Mouse (Mus musculus) ES-E14 (cell line): ENCODE data around the gene Unc13c. TPM values are rescaled to one million over a fixed set of nuclear protein-coding genes. Genes with fewer than 3 reads are reported as not detected.

ENCODE experiments used
- DNase-seq: peaks from one replicate; pipeline ENCODE4 v3.0.0-alpha.2; 2013; ENCODE audit warnings: low read depth, low spot score
- H3K27ac ChIP-seq: 2 replicates; pipeline ENCODE4 v1.5.1; 2012; ENCODE audit warnings: low read depth, mild to moderate bottlenecking, low read length, moderate library complexity, mixed read lengths; ENCODE audit not compliant: poor library complexity, insufficient read depth, severe bottlenecking
- H3K36me3 ChIP-seq: 2 replicates; pipeline ENCODE4 v1.6.1; 2012; ENCODE audit warnings: mild to moderate bottlenecking, low read length, moderate library complexity, mixed read lengths; ENCODE audit not compliant: control insufficient read depth, poor library complexity, insufficient read depth, severe bottlenecking
- H3K4me1 ChIP-seq, 2 experiments: fragments of 150-350 bp in 1 of 2; sonication (generic) in 1 of 2; 2 replicates each; pipeline ENCODE4 v1.6.1; 2012; ENCODE audit warnings: low read length in 2 of 2, mild to moderate bottlenecking in 1 of 2, mixed read lengths in 1 of 2; ENCODE audit not compliant: control insufficient read depth in 2 of 2, insufficient read depth in 2 of 2, poor library complexity in 1 of 2
- H3K4me3 ChIP-seq, 2 experiments: fragments of 150-350 bp in 1 of 2; sonication (generic) in 1 of 2; 2 replicates each; pipeline ENCODE4 v1.5.1; 2012; ENCODE audit warnings: low read length in 2 of 2, low read depth in 1 of 2, mild to moderate bottlenecking in 1 of 2, mixed read lengths in 1 of 2; ENCODE audit not compliant: insufficient read depth in 1 of 2, poor library complexity in 1 of 2, severe bottlenecking in 1 of 2
- H3K9ac ChIP-seq: 2 replicates; pipeline ENCODE4 v1.6.1; 2012; ENCODE audit warnings: low read depth, mild to moderate bottlenecking, low read length, mixed read lengths; ENCODE audit not compliant: poor library complexity, insufficient read depth, severe bottlenecking
- H3K9me3 ChIP-seq: fragments of 150-350 bp; sonication (generic); 2 replicates; pipeline ENCODE4 v1.6.1; 2012; ENCODE audit warnings: low read depth, mild to moderate bottlenecking, low read length; ENCODE audit not compliant: control insufficient read depth, insufficient read depth
- CHD2 ChIP-seq: IDR thresholded peaks from 2 replicates; pipeline ENCODE4 v1.6.1; 2014; ENCODE audit warnings: mild to moderate bottlenecking, low read depth, low read length, inconsistent platforms
- HCFC1 ChIP-seq: IDR thresholded peaks from 2 replicates; pipeline ENCODE4 v1.6.1; 2012; ENCODE audit warnings: low read length, inconsistent platforms, borderline replicate concordance; ENCODE audit not compliant: insufficient read depth
- MAFK ChIP-seq: IDR thresholded peaks from 2 replicates; pipeline ENCODE4 v1.6.1; 2014; ENCODE audit warnings: mild to moderate bottlenecking, low read depth, low read length, inconsistent platforms; ENCODE audit not compliant: insufficient read depth
- ZC3H11A ChIP-seq: IDR thresholded peaks from 2 replicates; pipeline ENCODE4 v1.6.1; 2012; ENCODE audit warnings: low read depth, mild to moderate bottlenecking, inconsistent platforms, low read length, borderline replicate concordance
- ZNF384 ChIP-seq: IDR thresholded peaks from 2 replicates; pipeline ENCODE4 v1.6.1; 2012; ENCODE audit warnings: low read depth, low read length, inconsistent platforms
- in situ Hi-C, 2 experiments: fragments of 600-800 bp; cut with MboI; formaldehyde crosslinking; loops; one replicate each; pipeline ENCODE4 v1.15.1; 2025; ENCODE audit warnings: low sequenced_read_pairs in 2 of 2, inconsistent platforms in 1 of 2; ENCODE audit not compliant: unreplicated experiment in 2 of 2
- total RNA-seq: library from RNA; depleted of rRNA; stranded (reverse); fragments of 300-350 nt; gene quantifications from 2 replicates; pipeline ENCODE4 v1.2.3, GENCODE M21; 2012; rRNA removed

Unc13c gene
- under 0.01 and 0.05 TPM in 2 replicates for total RNA-seq

DNA sequence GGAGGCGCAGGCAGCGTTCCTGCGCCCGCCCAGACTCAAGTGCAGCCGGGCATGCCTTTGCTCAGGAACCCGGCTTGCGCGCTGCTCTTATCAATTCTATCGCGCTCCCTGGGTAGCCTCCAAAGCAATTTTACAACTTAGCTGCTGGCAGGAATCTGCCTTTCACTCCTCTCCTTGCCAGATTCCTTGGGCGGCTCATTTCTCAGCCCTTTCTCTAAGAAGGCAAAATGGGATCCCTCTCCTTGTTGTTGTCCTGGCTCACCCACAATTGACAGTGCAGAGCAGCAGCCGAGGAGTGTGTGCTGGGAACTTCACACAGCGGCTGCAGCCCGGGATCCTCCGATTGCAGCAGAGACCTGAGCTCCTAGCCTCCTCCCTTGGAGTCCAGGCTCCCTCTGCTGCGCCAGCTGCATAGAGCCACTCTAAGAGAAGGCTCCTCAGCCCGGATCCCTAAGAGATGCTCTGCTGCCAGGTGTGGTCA, at the start of gene Unc13c:
TSS of gene Unc13c (minus strand) at position 326 of the 481 bp plus-strand sequence.
- Histone ChIP-seq H3K27ac (no peak within 1 kb of the TSS), H3K4me3 (peak within 1 kb of the TSS; percentile 24 to 68), H3K9me3 (no peaks in the 10 kb centered on the region), H3K36me3 (no peaks in the 10 kb centered on the region), H3K4me1 (no peaks in the 10 kb centered on the region), H3K9ac (peak within 1 kb of the TSS; percentile 41)
- TF ChIP-seq MAFK (no peak), ZNF384 (no peak)
- DNase-seq: no peak
- in situ Hi-C loops: no loop called here

GRCm38 (mm10) chr9:74007976-74008686, 39.4 kb upstream of the Unc13c start:
- H3K9ac ChIP-seq: no peak overlapping the region
- no peaks in the 10 kb centered on the region for H3K36me3 ChIP-seq
- in situ Hi-C loops: no loop called here
- H3K4me3 ChIP-seq: no peak overlapping the region
- H3K4me1 ChIP-seq: no peaks in the 10 kb centered on the region
- TF ChIP-seq HCFC1: no peak
- TF ChIP-seq ZC3H11A: no peak
- no peak for TF ChIP-seq ZNF384
- no peak for TF ChIP-seq MAFK
- TF ChIP-seq CHD2: no peak
- DNase-seq: no peak
- no peaks in the 10 kb centered on the region for H3K9me3 ChIP-seq
- no peak overlapping the region for H3K27ac ChIP-seq

DNA sequence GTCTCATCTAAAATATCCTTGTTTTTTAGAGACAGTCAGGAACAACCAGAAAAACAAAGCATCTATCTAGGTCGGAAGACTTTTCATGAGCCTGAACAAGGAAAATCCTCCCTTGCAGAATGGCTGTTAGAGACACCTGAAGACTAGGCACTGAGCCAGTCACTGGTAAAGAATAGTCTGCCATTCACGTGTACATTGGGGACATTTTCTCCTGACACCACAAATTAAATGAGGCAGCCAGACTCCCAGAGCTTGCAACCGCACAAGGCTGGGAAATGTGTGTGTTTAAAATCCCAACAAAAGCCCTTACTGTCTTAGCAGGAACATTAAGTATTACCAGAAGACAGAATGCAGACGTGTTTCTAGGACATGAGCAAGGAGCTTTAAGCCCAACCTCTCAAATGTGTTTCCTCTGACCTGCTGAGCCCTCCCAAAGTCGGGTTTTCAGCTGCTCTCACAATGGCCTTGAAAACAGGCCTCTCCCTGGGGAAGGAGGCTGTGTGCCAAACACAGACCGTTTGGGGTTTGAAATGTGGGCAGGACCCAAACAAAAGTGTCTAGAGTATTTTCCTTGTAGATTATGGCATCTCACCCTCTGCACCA, 33.7 kb upstream of the Unc13c start:
- Histone ChIP-seq H3K36me3 (no peaks in the 10 kb centered on the region), H3K4me1 (no peaks in the 10 kb centered on the region), H3K27ac (no peak overlapping the region), H3K9me3 (no peaks in the 10 kb centered on the region), H3K4me3 (no peak overlapping the region), H3K9ac (no peak overlapping the region)
- TF ChIP-seq CHD2 (no peak), ZNF384 (no peak), MAFK (no peak), ZC3H11A (no peak)
- in situ Hi-C loops: no loop called here
- DNase-seq: no peak

DNA sequence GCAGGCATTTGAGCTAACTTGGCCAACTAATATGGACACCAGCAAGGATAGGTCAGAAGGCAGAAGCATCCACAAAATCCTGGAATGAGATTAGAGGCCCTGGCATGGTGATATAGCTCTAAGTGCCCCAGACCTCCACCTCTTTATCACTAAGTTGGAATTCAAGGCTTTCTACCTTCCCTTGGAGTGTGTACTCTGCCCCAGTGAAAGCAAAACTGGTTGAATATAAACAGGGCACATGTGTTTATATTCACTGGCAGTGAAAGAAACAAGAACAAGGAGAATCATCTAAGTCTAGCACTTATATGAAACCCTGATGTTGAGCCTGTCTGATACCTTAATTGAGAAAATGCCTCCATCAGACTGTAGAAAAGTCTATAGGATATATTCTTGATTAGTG, 19.3 kb upstream of the Unc13c start:
- Histone ChIP-seq H3K9ac (no peak overlapping the region), H3K27ac (no peak overlapping the region), H3K4me1 (no peaks in the 10 kb centered on the region), H3K36me3 (no peaks in the 10 kb centered on the region), H3K4me3 (no peak overlapping the region), H3K9me3 (no peaks in the 10 kb centered on the region)
- TF ChIP-seq MAFK (no peak), ZC3H11A (no peak), HCFC1 (no peak), CHD2 (no peak), ZNF384 (no peak)
- in situ Hi-C loops: loop anchor here (10.0 to 25.0 kb wide), 3 partner anchors 426 to 801 kb away; no protein-coding TSS in a partner anchor
- no peak for DNase-seq
